Mouse (Mus musculus) neural tube, embryonic 13.5 days (tissue): ENCODE results near the gene Ubp1. TPM values are rescaled to one million over a fixed set of nuclear protein-coding genes. Genes with fewer than 3 reads are reported as not detected.

Experiments
- ATAC-seq: fragments of 200-750 bp; cut with Nextera tagmentation; 2 replicates; pipeline ENCODE4 v1.8.0; 2017; ENCODE audit warnings: low read depth, mild to moderate bottlenecking, moderate TSS enrichment, moderate library complexity
- H3K27ac ChIP-seq: fragments of 300-500 bp; sonication (generic); replicated peaks from 2 replicates; pipeline ENCODE4 v1.5.1; 2015; ENCODE audit warnings: moderate library complexity, mild to moderate bottlenecking, inconsistent platforms
- H3K27me3 ChIP-seq: fragments of 300-500 bp; sonication (generic); 2 replicates; pipeline ENCODE4 v1.6.1; 2015; ENCODE audit warnings: mild to moderate bottlenecking, inconsistent platforms
- H3K36me3 ChIP-seq: fragments of 300-500 bp; sonication (generic); 2 replicates; pipeline ENCODE4 v1.6.1; 2015; ENCODE audit warnings: mild to moderate bottlenecking, inconsistent platforms
- H3K4me1 ChIP-seq: fragments of 300-500 bp; sonication (generic); replicated peaks from 2 replicates; pipeline ENCODE4 v1.6.1; 2015; ENCODE audit warnings: inconsistent platforms
- H3K4me2 ChIP-seq: fragments of 300-500 bp; sonication (generic); 2 replicates; pipeline ENCODE4 v1.6.1; 2015; ENCODE audit warnings: inconsistent platforms, mild to moderate bottlenecking, moderate library complexity
- H3K4me3 ChIP-seq: fragments of 300-500 bp; sonication (generic); 2 replicates; pipeline ENCODE4 v1.5.1; 2015; ENCODE audit warnings: mild to moderate bottlenecking, inconsistent platforms
- H3K9ac ChIP-seq: fragments of 300-500 bp; sonication (generic); 2 replicates; pipeline ENCODE4 v1.6.1; 2015; ENCODE audit warnings: moderate library complexity, mild to moderate bottlenecking, inconsistent platforms
- H3K9me3 ChIP-seq: fragments of 300-500 bp; sonication (generic); 2 replicates; pipeline ENCODE4 v1.6.1; 2016; ENCODE audit warnings: inconsistent platforms
- WGBS: fragments of 180-500 bp; shearing (Covaris S2); methylation state at CpG from one replicate; pipeline ENCODE4 v1.1.7; 2015; 5-methylcytosine and 5-hydroxymethylcytosine counted together
- polyA plus RNA-seq: library from polyadenylated mRNA; unstranded; fragments of >200 nt; fragmentation: Nextera tagmentation; extraction: Ambion mirVana; gene quantifications from 2 replicates; pipeline ENCODE4 v1.2.1, GENCODE M21; 2015

Ubp1 gene
- polyA plus RNA-seq, 1 experiment from 2014 or later, result 34.0 TPM

GRCm38 (mm10) chr9:113935638-113936037 is 4.9 kb downstream of the Ubp1 start:
- no peaks in the 10 kb centered on the region for H3K36me3 ChIP-seq
- no peaks in the 10 kb centered on the region for H3K27me3 ChIP-seq
- H3K27ac ChIP-seq, result no peak overlapping the region
- WGBS, result 78% methylated on average over 5 of the region's 5 CpGs
- no peak overlapping the region for H3K4me2 ChIP-seq
- no peaks in the 10 kb centered on the region for H3K9me3 ChIP-seq
- peaks cover 58% of the 10 kb centered on the region for H3K4me1 ChIP-seq
- no peak for ATAC-seq
- no peak overlapping the region for H3K9ac ChIP-seq
- no peak overlapping the region for H3K4me3 ChIP-seq

GRCm38 (mm10) chr9:113939063-113939850 is 8.5 kb downstream of the Ubp1 start:
- H3K27me3 ChIP-seq, result no peaks in the 10 kb centered on the region
- WGBS, result 87% methylated on average over 9 of the region's 9 CpGs
- no peak for ATAC-seq
- no peak overlapping the region for H3K4me2 ChIP-seq
- H3K36me3 ChIP-seq, result no peaks in the 10 kb centered on the region
- no peak overlapping the region for H3K9ac ChIP-seq
- H3K4me1 ChIP-seq, result peaks cover 32% of the 10 kb centered on the region
- H3K27ac ChIP-seq, result no peak overlapping the region
- no peak overlapping the region for H3K4me3 ChIP-seq
- H3K9me3 ChIP-seq, result no peaks in the 10 kb centered on the region

- Histone ChIP-seq H3K9me3 (no peaks in the 10 kb centered on the region), H3K4me3 (no peak overlapping the region), H3K9ac (no peak overlapping the region), H3K27ac (no peak overlapping the region), H3K36me3 (peaks cover 15% of the 10 kb centered on the region), H3K4me1 (peaks cover 12% of the 10 kb centered on the region), H3K4me2 (no peak overlapping the region), H3K27me3 (no peaks in the 10 kb centered on the region)
- WGBS, result 91% methylated on average over 3 of the region's 3 CpGs
- no peak for ATAC-seq
These were observed 10.5 kb downstream of the Ubp1 start for GRCm38 (mm10) chr9:113941103-113941805.

- no peak for ATAC-seq
- H3K27ac ChIP-seq, result no peak overlapping the region
- peaks cover 10% of the 10 kb centered on the region for H3K4me1 ChIP-seq
- H3K9ac ChIP-seq, result no peak overlapping the region
- H3K4me2 ChIP-seq, result no peak overlapping the region
- no peaks in the 10 kb centered on the region for H3K9me3 ChIP-seq
- WGBS, result 96% methylated on average over 1 of the region's 1 CpGs
- no peaks in the 10 kb centered on the region for H3K27me3 ChIP-seq
- H3K4me3 ChIP-seq, result no peak overlapping the region
- H3K36me3 ChIP-seq, result peaks cover 32% of the 10 kb centered on the region
These were observed 12.6 kb downstream of the Ubp1 start for GRCm38 (mm10) chr9:113943372-113943771.

- Histone ChIP-seq H3K9ac (no peak overlapping the region), H3K27ac (no peak overlapping the region), H3K4me1 (no peaks in the 10 kb centered on the region), H3K27me3 (no peaks in the 10 kb centered on the region), H3K4me2 (no peak overlapping the region), H3K36me3 (peaks cover 38% of the 10 kb centered on the region), H3K9me3 (no peaks in the 10 kb centered on the region), H3K4me3 (no peak overlapping the region)
- no peak for ATAC-seq
- 94% methylated on average over 1 of the region's 1 CpGs for WGBS
These were observed 16.5 kb downstream of the Ubp1 start for GRCm38 (mm10) chr9:113947216-113947615.

- Histone ChIP-seq H3K9me3 (no peaks in the 10 kb centered on the region), H3K27ac (no peak overlapping the region), H3K9ac (no peak overlapping the region), H3K4me3 (no peak overlapping the region), H3K36me3 (peaks cover 71% of the 10 kb centered on the region), H3K4me2 (no peak overlapping the region), H3K27me3 (no peaks in the 10 kb centered on the region), H3K4me1 (no peaks in the 10 kb centered on the region)
- ATAC-seq, result no peak
- WGBS, result 98% methylated on average over 4 of the region's 4 CpGs
These were observed 27.0 kb downstream of the Ubp1 start for GRCm38 (mm10) chr9:113957777-113958176.

- Histone ChIP-seq H3K4me2 (no peak overlapping the region), H3K36me3 (peaks cover 91% of the 10 kb centered on the region)
- no peak for ATAC-seq
These were observed 33.0 kb downstream of the Ubp1 start for GRCm38 (mm10) chr9:113963718-113964117.

GRCm38 (mm10) chr9:113964415-113964814 is 33.7 kb downstream of the Ubp1 start:
- WGBS, result 97% methylated on average over 8 of the region's 8 CpGs
- H3K36me3 ChIP-seq, result peaks cover 91% of the 10 kb centered on the region
- no peak overlapping the region for H3K4me2 ChIP-seq
- no peak overlapping the region for H3K27ac ChIP-seq
- no peaks in the 10 kb centered on the region for H3K9me3 ChIP-seq
- no peak overlapping the region for H3K4me3 ChIP-seq
- no peak for ATAC-seq
- no peak overlapping the region for H3K9ac ChIP-seq
- H3K4me1 ChIP-seq, result no peaks in the 10 kb centered on the region
- H3K27me3 ChIP-seq, result no peaks in the 10 kb centered on the region

More at GRCm38 (mm10) chr9:113963718-113964117, 33.0 kb downstream of the Ubp1 start:
- Histone ChIP-seq H3K9me3 (no peaks in the 10 kb centered on the region), H3K27me3 (no peaks in the 10 kb centered on the region), H3K4me3 (no peak overlapping the region), H3K27ac (no peak overlapping the region), H3K4me1 (no peaks in the 10 kb centered on the region), H3K9ac (no peak overlapping the region)

- ATAC-seq, result no peak
- no peaks in the 10 kb centered on the region for H3K4me1 ChIP-seq
- no peak overlapping the region for H3K9ac ChIP-seq
- no peaks in the 10 kb centered on the region for H3K9me3 ChIP-seq
- H3K27ac ChIP-seq, result no peak overlapping the region
- peaks cover 94% of the 10 kb centered on the region for H3K36me3 ChIP-seq
- no peak overlapping the region for H3K4me2 ChIP-seq
- no peak overlapping the region for H3K4me3 ChIP-seq
- no peaks in the 10 kb centered on the region for H3K27me3 ChIP-seq
- 97% methylated on average over 4 of the region's 4 CpGs for WGBS
These were observed 36.1 kb downstream of the Ubp1 start for GRCm38 (mm10) chr9:113966838-113967237.

DNA sequence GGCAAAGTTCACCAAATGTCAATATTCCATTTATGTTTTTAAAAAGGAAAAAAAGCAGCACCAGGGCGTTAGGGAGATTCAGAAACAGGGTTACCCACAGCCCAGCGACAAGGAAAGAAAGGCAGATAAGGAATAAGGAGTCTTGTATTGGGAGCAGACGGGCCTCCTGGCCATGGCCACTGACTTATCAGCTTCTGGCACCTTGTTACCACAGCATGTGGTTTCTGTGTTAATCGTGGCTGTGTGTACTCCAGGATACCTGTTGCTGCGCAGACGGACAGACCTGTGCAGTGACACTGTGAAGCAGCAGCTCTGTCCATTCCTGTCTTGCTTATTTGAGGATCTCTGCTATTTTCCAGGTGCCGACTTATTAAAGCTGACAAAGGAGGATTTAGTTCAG is 38.2 kb downstream of the Ubp1 start:
- H3K36me3 ChIP-seq, result peaks cover 92% of the 10 kb centered on the region

DNA sequence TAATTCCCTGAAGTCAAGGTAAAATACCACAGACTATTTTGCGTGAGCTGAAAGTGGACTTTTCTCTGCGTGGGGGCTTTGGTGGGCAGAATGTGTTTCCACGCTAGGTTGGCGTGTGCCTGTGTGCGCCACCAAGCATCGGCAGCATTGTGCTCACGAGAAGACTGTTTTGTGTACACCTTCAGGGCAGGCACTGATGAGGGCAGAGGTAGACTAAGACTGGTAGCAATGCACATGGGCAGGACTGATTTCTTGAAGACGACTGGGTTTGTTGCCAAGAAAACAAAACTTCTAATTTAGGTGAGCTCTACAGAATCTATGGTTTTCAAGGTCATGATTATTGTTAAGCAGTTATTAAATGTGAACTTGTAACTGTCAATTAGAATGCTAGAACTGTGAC is 38.7 kb downstream of the Ubp1 start:
- Histone ChIP-seq H3K36me3 (peaks cover 92% of the 10 kb centered on the region), H3K9me3 (no peaks in the 10 kb centered on the region), H3K9ac (no peak overlapping the region), H3K27me3 (no peaks in the 10 kb centered on the region), H3K4me3 (no peak overlapping the region), H3K4me1 (no peaks in the 10 kb centered on the region), H3K27ac (no peak overlapping the region), H3K4me2 (no peak overlapping the region)
- WGBS, result 98% methylated on average over 8 of the region's 8 CpGs
- no peak for ATAC-seq

More for the DNA sequence above, 38.2 kb downstream of the Ubp1 start:
- Histone ChIP-seq H3K4me2 (no peak overlapping the region), H3K27ac (no peak overlapping the region), H3K4me3 (no peak overlapping the region), H3K9me3 (no peaks in the 10 kb centered on the region), H3K9ac (no peak overlapping the region), H3K27me3 (no peaks in the 10 kb centered on the region), H3K4me1 (no peaks in the 10 kb centered on the region)
- 92% methylated on average over 7 of the region's 7 CpGs for WGBS
- ATAC-seq, result no peak

GRCm38 (mm10) chr9:113970041-113970440 is 39.3 kb downstream of the Ubp1 start:
- Histone ChIP-seq H3K9me3 (no peaks in the 10 kb centered on the region), H3K4me1 (no peaks in the 10 kb centered on the region), H3K27ac (no peak overlapping the region), H3K36me3 (peaks cover 92% of the 10 kb centered on the region), H3K27me3 (no peaks in the 10 kb centered on the region), H3K4me3 (no peak overlapping the region), H3K9ac (no peak overlapping the region), H3K4me2 (no peak overlapping the region)
- no peak for ATAC-seq
- WGBS, result 91% methylated on average over 14 of the region's 14 CpGs
